Mouse (Mus musculus) fat pad, adult 2 months (tissue): Measurements from ENCODE around the gene Shank3.
A peak's percentile ranks its signal among the peaks of the same experiment; 100 is the strongest.

Experiments
- DNase-seq: peaks from one replicate; pipeline ENCODE4 v3.0.0-alpha.2; 2011; ENCODE audit warnings: low read depth, low spot score; ENCODE audit errors: extremely low read depth

The Shank3 gene

GRCm38 (mm10) chr15:89498961-89499688 lies at the start of gene Shank3:
Shank3 (plus strand) TSS chr15:89499623.
- no peak for DNase-seq

- no peak for DNase-seq
Observed at GRCm38 (mm10) chr15:89452906-89453864, 46.2 kb upstream of the Shank3 start.

- no peak for DNase-seq
Observed at GRCm38 (mm10) chr15:89453865-89454478, 45.5 kb upstream of the Shank3 start, which contains the start of gene Mapk8ip2. Mapk8ip2 (plus strand) TSS chr15:89453913.

- no peak for DNase-seq
Observed at GRCm38 (mm10) chr15:89454857-89455256, 44.6 kb upstream of the Shank3 start.

- DNase-seq, result no peak
Observed at GRCm38 (mm10) chr15:89455642-89456041, 43.8 kb upstream of the Shank3 start.

GRCm38 (mm10) chr15:89458942-89459341 lies 40.5 kb upstream of the Shank3 start:
- DNase-seq, result no peak

GRCm38 (mm10) chr15:89459821-89460220 lies 39.6 kb upstream of the Shank3 start:
- DNase-seq, result no peak

GRCm38 (mm10) chr15:89460298-89460697 lies 39.1 kb upstream of the Shank3 start:
- DNase-seq, result no peak

- DNase-seq, result no peak
Observed at GRCm38 (mm10) chr15:89461321-89461720, 38.1 kb upstream of the Shank3 start.

- DNase-seq, result no peak
Observed at GRCm38 (mm10) chr15:89462176-89462575, 37.2 kb upstream of the Shank3 start.

GRCm38 (mm10) chr15:89463334-89464235 lies 35.8 kb upstream of the Shank3 start:
- DNase-seq, result no peak

- no peak for DNase-seq
Observed at GRCm38 (mm10) chr15:89465052-89465451, 34.4 kb upstream of the Shank3 start.

- no peak for DNase-seq
Observed at GRCm38 (mm10) chr15:89468577-89468976, 30.8 kb upstream of the Shank3 start.

- DNase-seq, result no peak
Observed at GRCm38 (mm10) chr15:89471476-89471875, 27.9 kb upstream of the Shank3 start.

- no peak for DNase-seq
Observed at GRCm38 (mm10) chr15:89473370-89473769, 26.1 kb upstream of the Shank3 start.

GRCm38 (mm10) chr15:89473921-89474320 lies 25.5 kb upstream of the Shank3 start:
- no peak for DNase-seq

- DNase-seq, result no peak
Observed at GRCm38 (mm10) chr15:89474596-89475292, 24.7 kb upstream of the Shank3 start.

GRCm38 (mm10) chr15:89475293-89475600 lies 24.2 kb upstream of the Shank3 start:
- no peak for DNase-seq

- peak; percentile 16 for DNase-seq
Observed at GRCm38 (mm10) chr15:89475611-89476474, 23.6 kb upstream of the Shank3 start.
